Mouse (Mus musculus) G1E (cell line): ENCODE data around the gene Spz1. TPM values are rescaled to one million over a fixed set of nuclear protein-coding genes. Genes with fewer than 3 reads are reported as not detected.

ENCODE experiments used
- ATAC-seq: 2 replicates; pipeline ENCODE4 v1.8.0; 2016; ENCODE audit warnings: mild to moderate bottlenecking; ENCODE audit not compliant: insufficient number of reproducible peaks, poor library complexity, low FRiP score, severe bottlenecking; ENCODE audit errors: extremely low read depth
- DNase-seq: peaks from one replicate; pipeline ENCODE4 v3.0.0; 2012; ENCODE audit warnings: low spot score
- H3K27me3 ChIP-seq: 2 replicates; pipeline ENCODE4 v1.6.1; 2012; ENCODE audit warnings: mild to moderate bottlenecking, low read length, inconsistent platforms; ENCODE audit not compliant: insufficient read depth
- H3K36me3 ChIP-seq: replicated peaks from 2 replicates; pipeline ENCODE3; 2012; ENCODE audit warnings: mild to moderate bottlenecking, inconsistent platforms
- H3K4me1 ChIP-seq: 2 replicates; pipeline ENCODE4 v1.6.1; 2012; ENCODE audit warnings: low read depth, low read length, inconsistent platforms, mixed read lengths; ENCODE audit not compliant: insufficient read depth
- H3K4me3 ChIP-seq: 2 replicates; pipeline ENCODE4 v1.5.1; 2012; ENCODE audit warnings: low read depth, mild to moderate bottlenecking, inconsistent platforms, low read length, moderate library complexity, mixed read lengths
- H3K9me3 ChIP-seq: replicated peaks from 2 replicates; pipeline ENCODE4 v1.6.1; 2012; ENCODE audit warnings: inconsistent platforms
- CTCF ChIP-seq: IDR thresholded peaks from 2 replicates; pipeline ENCODE4 v1.5.1; 2012; ENCODE audit warnings: low read depth, low read length, inconsistent platforms, mixed read lengths
- GATA1 ChIP-seq: IDR thresholded peaks from 2 replicates; pipeline ENCODE4 v1.6.1; 2012; ENCODE audit warnings: borderline replicate concordance, low read length, inconsistent platforms, mixed read lengths
- GATA2 ChIP-seq: IDR thresholded peaks from 2 replicates; pipeline ENCODE4 v1.6.1; 2012; ENCODE audit warnings: low read depth, low read length, inconsistent platforms, borderline replicate concordance
- POLR2AphosphoS5 ChIP-seq: IDR thresholded peaks from 2 replicates; pipeline ENCODE4 v1.6.1; 2012; ENCODE audit warnings: low read depth, low read length, inconsistent platforms; ENCODE audit not compliant: insufficient replicate concordance
- TAL1 ChIP-seq: conservative IDR thresholded peaks from 2 replicates; pipeline ENCODE4 v1.6.1; 2012; ENCODE audit warnings: low read depth, low read length, inconsistent platforms, mixed read lengths
- polyA plus RNA-seq: library from polyadenylated mRNA; stranded (reverse); fragments of >175 nt; gene quantifications from 2 replicates; pipeline ENCODE4 v1.2.3, GENCODE M21; 2012
- total RNA-seq, 2 experiments: library from RNA; stranded (forward) in 1 of 2; stranded (reverse) in 1 of 2; fragments of 200-1000 nt in 1 of 2; fragments of >200 nt in 1 of 2; fragmentation: Nextera tagmentation in 1 of 2; gene quantifications; 2 replicates each; pipeline ENCODE4 v1.2.3; 2014 to 2017

The Spz1 gene
- total and polyA plus RNA-seq, 3 experiments = 0.11 TPM; not detected in 2

- peaks cover 15% of the 10 kb centered on the region for H3K27me3 ChIP-seq
- TF ChIP-seq CTCF = no peak
- TF ChIP-seq GATA2 = no peak
- TF ChIP-seq TAL1 = no peak
- TF ChIP-seq POLR2AphosphoS5 = no peak
- TF ChIP-seq GATA1 = no peak
- 0 out of 2 replicates have a peak, but pooled peaks cover 2% of the 10 kb centered on the region for H3K4me1 ChIP-seq
- no peaks in the 10 kb centered on the region for H3K36me3 ChIP-seq
- ATAC-seq = no peak
- peaks cover 20% of the 10 kb centered on the region for H3K9me3 ChIP-seq
- no peak for DNase-seq
- H3K4me3 ChIP-seq = no peak overlapping the region
These were observed 19.4 kb downstream of the Spz1 start for GRCm38 (mm10) chr13:92556458-92557126.

- no peaks in the 10 kb centered on the region for H3K36me3 ChIP-seq
- H3K9me3 ChIP-seq = peaks cover 12% of the 10 kb centered on the region
- TF ChIP-seq TAL1 (no peak), GATA1 (no peak), POLR2AphosphoS5 (no peak), GATA2 (no peak), CTCF (no peak)
- no peak for ATAC-seq
- no peaks in the 10 kb centered on the region; the same call in 1 of the 2 replicates for H3K4me1 ChIP-seq
- peaks cover 12% of the 10 kb centered on the region for H3K27me3 ChIP-seq
- DNase-seq = no peak
- H3K4me3 ChIP-seq = no peak overlapping the region
These were observed 28.9 kb downstream of the Spz1 start for GRCm38 (mm10) chr13:92547093-92547492.

GRCm38 (mm10) chr13:92540997-92541396 lies 35.0 kb downstream of the Spz1 start:
- DNase-seq = no peak
- no peak for ATAC-seq
- no peaks in the 10 kb centered on the region for H3K36me3 ChIP-seq
- peaks cover 6% of the 10 kb centered on the region; the same call in 1 of the 2 replicates for H3K4me1 ChIP-seq
- H3K4me3 ChIP-seq = no peak overlapping the region
- no peaks in the 10 kb centered on the region for H3K9me3 ChIP-seq
- H3K27me3 ChIP-seq = 0 out of 2 replicates have a peak, but pooled peaks cover 2% of the 10 kb centered on the region
- TF ChIP-seq CTCF (no peak), POLR2AphosphoS5 (no peak), GATA2 (no peak), GATA1 (no peak), TAL1 (no peak)

- no peak for ATAC-seq
- Histone ChIP-seq H3K36me3 (no peaks in the 10 kb centered on the region), H3K4me1 (peaks cover 6% of the 10 kb centered on the region; the same call in 1 of the 2 replicates), H3K9me3 (no peaks in the 10 kb centered on the region), H3K4me3 (no peak overlapping the region), H3K27me3 (0 out of 2 replicates have a peak, but pooled peaks cover 2% of the 10 kb centered on the region)
- DNase-seq = no peak
- TF ChIP-seq CTCF (no peak), GATA1 (no peak), TAL1 (no peak), POLR2AphosphoS5 (no peak), GATA2 (no peak)
These were observed 36.8 kb downstream of the Spz1 start for GRCm38 (mm10) chr13:92539126-92539525.

- Histone ChIP-seq H3K9me3 (no peaks in the 10 kb centered on the region), H3K36me3 (peaks cover under 1% of the 10 kb centered on the region), H3K4me3 (no peak overlapping the region), H3K27me3 (0 out of 2 replicates have a peak, but pooled peaks cover under 1% of the 10 kb centered on the region), H3K4me1 (peaks cover 32% of the 10 kb centered on the region)
- TF ChIP-seq CTCF = no peak
- no peak for TF ChIP-seq GATA1
- no peak for TF ChIP-seq TAL1
- TF ChIP-seq GATA2 = no peak
- no peak for TF ChIP-seq POLR2AphosphoS5
- no peak for DNase-seq
- no peak for ATAC-seq
These were observed 42.2 kb downstream of the Spz1 start for GRCm38 (mm10) chr13:92533801-92534200.

- DNase-seq (no peak), ATAC-seq (no peak)
- no peak overlapping the region for H3K4me3 ChIP-seq
- TF ChIP-seq GATA2 (no peak), TAL1 (no peak), GATA1 (no peak), CTCF (no peak), POLR2AphosphoS5 (no peak)
- H3K9me3 ChIP-seq = no peaks in the 10 kb centered on the region
- H3K36me3 ChIP-seq = peaks cover 2% of the 10 kb centered on the region
- no peaks in the 10 kb centered on the region for H3K27me3 ChIP-seq
- H3K4me1 ChIP-seq = peaks cover 32% of the 10 kb centered on the region
These were observed 43.8 kb downstream of the Spz1 start for GRCm38 (mm10) chr13:92532216-92532615.

- H3K27me3 ChIP-seq = no peaks in the 10 kb centered on the region
- no peak for ATAC-seq
- no peak for TF ChIP-seq GATA2
- TF ChIP-seq CTCF = no peak
- no peak for TF ChIP-seq POLR2AphosphoS5
- no peak for TF ChIP-seq GATA1
- no peak for TF ChIP-seq TAL1
- peak overlapping the region; percentile 89 for H3K4me3 ChIP-seq
- H3K9me3 ChIP-seq = no peaks in the 10 kb centered on the region
- peaks cover 32% of the 10 kb centered on the region for H3K4me1 ChIP-seq
- H3K36me3 ChIP-seq = peaks cover 2% of the 10 kb centered on the region
- no peak for DNase-seq
These were observed 44.7 kb downstream of the Spz1 start for GRCm38 (mm10) chr13:92531237-92531636.
